Mouse (Mus musculus) T-helper 17 cell (primary cell): ENCODE results near the gene Rad50.

Experiments
- in situ Hi-C, 2 experiments: fragments of 300-600 bp; cut with MboI, MseI; formaldehyde crosslinking; loops; 1 replicate in 1 of 2; 2 replicates in 1 of 2; pipeline ENCODE4 v1.15.1; 2025; ENCODE audit warnings: high pct_unique_total_duplicates in 2 of 2

Rad50 gene

DNA sequence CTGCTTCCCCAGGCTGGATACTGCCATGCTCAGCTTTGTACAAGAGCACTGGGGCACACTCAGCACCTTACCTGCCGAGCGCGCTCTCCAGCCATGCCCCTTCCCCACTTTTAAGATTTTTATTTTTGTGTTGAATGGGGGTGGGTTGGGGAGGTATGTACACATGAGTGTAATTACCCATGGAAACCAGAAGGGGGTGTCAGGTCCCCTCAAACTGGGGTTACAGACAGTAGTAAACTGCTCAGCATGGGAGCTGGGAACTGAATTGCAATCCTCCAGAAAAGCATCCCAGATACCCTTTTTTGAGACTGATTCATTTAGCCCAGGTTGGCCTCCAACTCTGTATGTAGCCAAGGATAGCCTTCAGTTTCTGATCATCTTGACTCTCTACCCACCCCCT is 102.1 kb downstream of the Rad50 start:
- in situ Hi-C loops, result no loop called here
